ENCODE assay signal across 10 mouse cellular contexts in the genomic region with DNA sequence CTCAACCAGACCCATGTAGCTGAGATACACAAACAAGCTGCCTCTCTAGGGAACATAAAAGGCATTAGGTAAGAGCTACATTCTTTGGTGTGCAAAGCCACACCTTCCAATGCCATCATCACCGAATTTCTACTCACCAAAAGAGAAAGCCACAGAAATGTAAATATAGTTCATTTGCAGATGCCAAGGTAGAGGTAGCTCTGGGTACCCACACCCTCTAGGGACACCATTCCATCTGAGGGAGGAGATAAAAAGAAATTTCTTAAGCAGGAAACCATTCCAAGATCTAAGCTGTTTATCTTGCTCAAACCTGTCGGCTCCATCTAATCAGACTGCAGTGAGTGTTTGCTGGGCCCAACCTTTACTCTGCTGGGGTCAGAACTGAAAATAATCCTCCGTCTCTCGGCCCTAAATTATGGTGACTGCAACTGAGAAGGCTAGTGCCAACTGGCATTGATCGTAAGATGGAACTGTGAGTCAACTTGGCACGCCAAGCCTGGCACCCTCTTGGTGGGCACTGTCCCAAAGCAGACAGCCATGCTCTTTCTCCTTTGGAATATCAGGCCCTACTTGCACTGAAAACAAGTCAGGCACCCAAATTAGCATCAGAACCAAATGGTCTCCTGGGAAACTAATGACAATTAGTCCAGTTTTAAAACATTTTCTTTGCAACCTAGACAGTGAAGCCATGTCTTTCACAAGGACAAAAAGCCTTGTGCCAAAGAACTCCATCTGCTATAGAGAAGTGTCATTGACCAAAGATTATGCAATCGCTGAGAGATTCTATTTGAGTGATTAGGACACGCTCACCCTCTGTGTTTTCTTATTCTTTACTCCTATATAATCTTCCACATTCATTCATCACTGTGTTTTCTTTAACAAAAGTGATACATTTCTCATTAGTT.
A peak's percentile ranks its signal among the peaks of the same experiment; 100 is the strongest.
DNase-seq lines count a peak whose midpoint lies in the region; ATAC-seq lines count a peak whose summit lies in the region.
"Had no signal": no experiment of that assay in that cellular context is flagged by ENCODE, and none has a peak within 500 bp of the region (broad histone marks: within the 10 kb centered on the region; RNA-seq: fewer than 3 reads in every experiment).

No protein-coding gene starts in this region.

- 56% methylated on average over 8 of the region's 8 CpGs for WGBS in liver, embryonic 12.5 days (ENCODE audit: insufficient replicate concordance)
- 67% methylated on average over 8 of the region's 8 CpGs for WGBS in intestine, embryonic 15.5 days

- H3K4me1 ChIP-seq in liver, embryonic 12.5 days = no peaks in the 10 kb centered on the region
- H3K4me1 ChIP-seq in intestine, embryonic 15.5 days (replicated peaks) = no peaks in the 10 kb centered on the region
- H3K4me1 ChIP-seq: neural tube, embryonic 12.5 days had no signal

- no peaks in the 10 kb centered on the region for H3K36me3 ChIP-seq in liver, embryonic 12.5 days
- H3K36me3 ChIP-seq in intestine, embryonic 15.5 days = no peaks in the 10 kb centered on the region
- H3K36me3 ChIP-seq: neural tube, embryonic 12.5 days had no signal

- no peaks in the 10 kb centered on the region for H3K9me3 ChIP-seq in liver, embryonic 12.5 days (replicated peaks)
- no peaks in the 10 kb centered on the region for H3K9me3 ChIP-seq in intestine, embryonic 15.5 days
- H3K9me3 ChIP-seq: neural tube, embryonic 12.5 days had no signal

- H3K4me3 ChIP-seq in liver, embryonic 12.5 days = no peak overlapping the region
- no peak overlapping the region for H3K4me3 ChIP-seq in intestine, embryonic 15.5 days (replicated peaks)
- H3K4me3 ChIP-seq: neural tube, embryonic 12.5 days had no signal

- no peak overlapping the region for H3K4me2 ChIP-seq in liver, embryonic 12.5 days
- H3K4me2 ChIP-seq in intestine, embryonic 15.5 days (replicated peaks) = no peak overlapping the region
- H3K4me2 ChIP-seq: neural tube, embryonic 12.5 days had no signal

- no peak overlapping the region for H3K27ac ChIP-seq in liver, embryonic 12.5 days
- no peak overlapping the region for H3K27ac ChIP-seq in intestine, embryonic 15.5 days
- H3K27ac ChIP-seq: kidney, postnatal 0 days; neural tube, embryonic 12.5 days had no signal

- no peak overlapping the region for H3K9ac ChIP-seq in liver, embryonic 12.5 days
- no peak overlapping the region for H3K9ac ChIP-seq in intestine, embryonic 15.5 days
- H3K9ac ChIP-seq: neural tube, embryonic 12.5 days had no signal

- no peak for ATAC-seq in liver, embryonic 12.5 days
- ATAC-seq in intestine, embryonic 15.5 days = no peak

- peak; percentile 2 to 28 for DNase-seq in adrenal gland, adult 18-20 months (ENCODE audit: low spot score in 2 of 2)
- DNase-seq in adrenal gland, postnatal 4 days (ENCODE audit: low spot score in 2 of 2) = no peak
- DNase-seq in ZHBTc4 (ENCODE audit: low read depth, low spot score) = peak; percentile 22
- DNase-seq in fibroblast of lung, adult 2 months (ENCODE audit: low read depth) = peak; percentile 3
- DNase-seq in layer of hippocampus, adult 18-20 months (ENCODE audit: low spot score in 2 of 2) = peak; percentile 35 to 70
- DNase-seq in lung, postnatal 25 days (ENCODE audit: low spot score) = peak; percentile 64

- no peaks in the 10 kb centered on the region for H3K27me3 ChIP-seq in liver, embryonic 12.5 days (replicated peaks)
- H3K27me3 ChIP-seq in intestine, embryonic 15.5 days (replicated peaks) = no peaks in the 10 kb centered on the region
- H3K27me3 ChIP-seq: neural tube, embryonic 12.5 days had no signal

Comparison
In these comparisons a context has a peak if more than half of its experiments do, and no peak if none do; other contexts are left out.
1. DNase-seq: peak in adrenal gland, adult 18-20 months (2 of 2), ZHBTc4 (single experiment), fibroblast of lung, adult 2 months (single experiment), layer of hippocampus, adult 18-20 months (2 of 2) and lung, postnatal 25 days (single experiment); none in adrenal gland, postnatal 4 days (0 of 2).